Mouse (Mus musculus): ENCODE results near the gene Srsf7. TPM values are rescaled to one million over a fixed set of nuclear protein-coding genes. Genes with fewer than 3 reads are reported as not detected.

Gene Srsf7
- polyA plus RNA-seq, 1 experiment from 2014 or later = 633 TPM

DNA sequence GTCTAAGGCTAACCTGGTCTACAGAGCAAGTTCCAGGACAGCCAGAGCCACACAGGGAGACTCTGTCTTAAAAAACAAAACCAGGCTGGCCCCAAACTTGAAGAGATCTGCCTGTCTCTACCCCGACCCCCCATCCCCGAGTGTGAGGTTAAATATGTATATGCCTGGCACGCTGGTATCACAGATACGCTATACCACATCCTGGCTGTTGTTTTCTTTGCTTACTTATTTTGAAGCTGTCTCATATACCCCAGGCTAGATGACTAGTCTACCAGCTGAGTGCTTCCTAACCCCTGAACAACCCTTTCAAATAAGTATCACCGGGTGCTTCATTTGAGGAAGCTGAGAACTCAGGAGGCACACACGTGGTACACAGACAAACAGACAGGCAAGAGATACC is 37.3 kb downstream of the Srsf7 start:
- Histone ChIP-seq H3K27me3 (no peaks in the 10 kb centered on the region), H3K9ac (no peak overlapping the region), H3K27ac (no peak overlapping the region), H3K4me2 (no peak overlapping the region), H3K36me3 (no peaks in the 10 kb centered on the region), H3K9me3 (no peaks in the 10 kb centered on the region), H3K4me1 (peaks cover 29% of the 10 kb centered on the region), H3K4me3 (no peak overlapping the region)
- 85% methylated on average over 6 of the region's 6 CpGs for WGBS
- ATAC-seq (ENCODE audit: borderline replicate concordance, extremely low read depth, low FRiP score, low TSS enrichment) = no peak

DNA sequence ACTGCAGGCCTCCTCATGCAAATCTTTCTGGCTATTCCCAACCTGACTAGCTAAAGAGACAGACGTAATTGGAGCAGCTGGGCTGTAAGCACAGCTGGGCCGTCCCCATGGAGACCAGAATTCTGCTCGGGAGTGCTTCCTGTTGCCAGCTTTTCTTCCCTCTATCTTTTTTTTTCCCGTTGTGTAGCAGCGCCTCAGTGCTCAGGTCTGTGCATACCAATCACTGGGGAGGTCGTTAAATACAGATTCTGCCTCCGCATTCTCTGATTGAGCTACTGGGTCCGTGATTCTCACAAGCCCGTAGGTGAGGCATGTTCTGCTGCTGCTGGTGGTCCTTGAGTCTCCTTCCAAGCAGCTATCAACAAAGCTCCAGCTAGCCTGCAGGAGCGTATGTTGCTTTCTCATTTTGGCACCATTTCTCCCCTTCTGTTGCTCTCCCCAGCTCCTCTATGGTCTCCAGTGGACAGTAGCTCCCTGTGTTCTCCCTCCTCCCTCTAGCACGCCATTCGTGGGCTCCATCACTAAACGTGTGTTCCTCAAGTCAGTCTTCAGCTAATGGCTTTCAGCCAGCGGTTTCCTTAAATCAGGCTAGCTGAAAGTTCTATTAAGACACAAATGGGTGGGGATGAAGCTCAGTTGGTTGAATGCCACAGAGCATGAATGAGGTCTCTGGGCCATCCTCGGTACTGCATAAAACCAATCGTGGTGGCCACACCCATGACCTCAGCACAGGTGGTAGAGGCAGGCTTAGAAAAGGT is 38.5 kb downstream of the Srsf7 start:
- Histone ChIP-seq H3K9ac (no peak overlapping the region), H3K27ac (peak overlapping the region; percentile 39), H3K4me3 (0 out of 2 replicates have a peak overlapping the region, but pooled peaks have one; percentile 7)

DNA sequence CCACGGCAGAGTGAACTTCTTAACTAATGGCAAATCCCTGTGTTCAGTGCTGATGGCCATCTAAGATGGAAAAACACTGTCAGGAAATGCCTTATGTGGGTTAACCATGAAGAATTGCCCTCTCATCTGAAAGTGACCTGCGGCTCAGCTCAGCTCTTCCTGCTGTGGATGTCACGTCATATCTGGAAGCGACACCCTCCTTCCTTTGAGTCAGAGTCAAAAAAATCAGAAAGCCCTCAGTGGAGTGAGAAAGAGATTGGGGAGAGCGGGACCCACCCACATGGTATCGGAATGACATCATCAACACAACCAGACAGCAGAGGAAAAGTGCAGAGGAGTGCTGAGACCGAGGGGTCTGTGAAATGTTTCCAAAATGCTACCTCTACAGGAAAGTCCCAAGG is 39.3 kb downstream of the Srsf7 start:
- Histone ChIP-seq H3K4me2 (peak overlapping the region; percentile 45), H3K27ac (no peak overlapping the region), H3K36me3 (no peaks in the 10 kb centered on the region), H3K9me3 (no peaks in the 10 kb centered on the region), H3K4me3 (no peak overlapping the region), H3K9ac (no peak overlapping the region), H3K27me3 (no peaks in the 10 kb centered on the region), H3K4me1 (peaks cover 29% of the 10 kb centered on the region)
- ATAC-seq (ENCODE audit: borderline replicate concordance, extremely low read depth, low FRiP score, low TSS enrichment) = no peak
- WGBS = 36% methylated on average over 7 of the region's 7 CpGs

More for the DNA sequence above, 38.5 kb downstream of the Srsf7 start:
- Histone ChIP-seq H3K4me1 (peaks cover 29% of the 10 kb centered on the region), H3K27me3 (no peaks in the 10 kb centered on the region), H3K9me3 (no peaks in the 10 kb centered on the region), H3K36me3 (no peaks in the 10 kb centered on the region), H3K4me2 (peak overlapping the region; percentile 45)
- WGBS = 22% methylated on average over 16 of the region's 16 CpGs
- peak; percentile 63; the same call in 1 of the 2 replicates for ATAC-seq (ENCODE audit: borderline replicate concordance, extremely low read depth, low FRiP score, low TSS enrichment)

DNA sequence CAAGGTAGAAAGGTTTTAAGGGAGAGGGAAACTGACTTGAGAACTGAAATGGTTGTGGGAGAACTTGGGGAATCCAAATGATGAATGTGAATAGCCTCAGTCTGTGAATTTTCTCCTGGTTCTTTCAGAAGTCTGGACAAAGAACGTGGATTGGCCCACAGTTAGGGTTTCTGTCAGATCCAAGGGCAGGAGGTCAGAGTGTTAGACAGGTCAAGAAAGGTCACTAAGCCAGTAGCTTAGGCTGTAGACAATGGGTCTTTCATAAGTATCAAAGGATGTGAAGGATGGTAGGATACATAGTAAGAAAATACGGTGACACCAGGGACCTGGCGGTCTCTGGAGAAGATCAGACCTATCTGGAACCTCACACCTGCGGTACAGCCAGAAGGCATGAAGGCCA is 39.7 kb downstream of the Srsf7 start:
- ATAC-seq (ENCODE audit: borderline replicate concordance, extremely low read depth, low FRiP score, low TSS enrichment) = no peak
- no peak overlapping the region for H3K27ac ChIP-seq
- no peak overlapping the region for H3K9ac ChIP-seq
- no peaks in the 10 kb centered on the region for H3K9me3 ChIP-seq
- H3K36me3 ChIP-seq = no peaks in the 10 kb centered on the region
- no peaks in the 10 kb centered on the region for H3K27me3 ChIP-seq
- 77% methylated on average over 4 of the region's 4 CpGs for WGBS
- H3K4me3 ChIP-seq = no peak overlapping the region
- no peak overlapping the region for H3K4me2 ChIP-seq
- H3K4me1 ChIP-seq = peaks cover 29% of the 10 kb centered on the region

DNA sequence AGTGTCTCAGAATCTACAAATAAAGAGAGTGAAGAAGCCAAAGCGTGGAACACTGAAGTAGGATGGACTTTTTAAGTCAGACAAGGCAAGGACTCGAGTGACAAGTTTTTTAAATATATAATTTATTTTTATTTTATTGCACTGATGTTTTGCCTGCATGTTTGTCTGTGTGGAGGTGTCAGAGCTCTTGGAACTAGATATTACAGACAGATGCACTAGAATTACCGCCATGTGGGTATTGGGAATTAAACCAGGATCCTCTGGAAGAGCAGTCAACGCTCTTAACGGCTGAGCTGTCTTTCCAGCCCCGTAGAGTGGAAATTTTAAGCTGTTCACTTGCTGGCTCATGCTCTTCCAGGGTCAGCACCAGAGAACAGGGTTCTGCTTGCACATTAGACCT is 40.8 kb downstream of the Srsf7 start:
- no peak for ATAC-seq (ENCODE audit: borderline replicate concordance, extremely low read depth, low FRiP score, low TSS enrichment)
- 82% methylated on average over 6 of the region's 6 CpGs for WGBS

DNA sequence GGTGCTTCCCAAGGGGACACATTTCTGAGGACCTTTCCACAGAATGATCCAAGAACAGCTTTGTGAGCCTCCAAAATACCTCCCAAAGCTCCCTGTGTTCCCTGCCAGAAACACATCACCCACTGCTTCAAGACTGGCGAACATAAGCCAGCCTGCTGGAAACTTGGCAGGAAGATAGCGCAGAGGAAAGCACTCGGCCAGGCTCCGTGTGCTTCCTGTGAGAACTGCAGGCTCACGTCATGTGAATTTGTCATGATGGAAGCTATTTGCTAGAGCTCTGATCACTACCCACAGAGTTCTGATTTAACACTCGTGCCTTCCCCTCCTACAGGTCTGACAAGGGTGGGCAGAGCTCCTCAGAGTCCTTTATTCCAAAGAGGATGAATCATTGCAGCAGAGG is 41.4 kb downstream of the Srsf7 start:
- no peak overlapping the region for H3K4me3 ChIP-seq
- H3K36me3 ChIP-seq = no peaks in the 10 kb centered on the region
- no peaks in the 10 kb centered on the region for H3K27me3 ChIP-seq
- H3K4me2 ChIP-seq = no peak overlapping the region
- H3K9me3 ChIP-seq = no peaks in the 10 kb centered on the region
- ATAC-seq (ENCODE audit: borderline replicate concordance, extremely low read depth, low FRiP score, low TSS enrichment) = peak; percentile 36; the same call in 1 of the 2 replicates
- peaks cover 35% of the 10 kb centered on the region for H3K4me1 ChIP-seq
- peak overlapping the region; percentile 75 for H3K27ac ChIP-seq
- 28% methylated on average over 6 of the region's 6 CpGs for WGBS
- no peak overlapping the region for H3K9ac ChIP-seq

More for the DNA sequence above, 40.8 kb downstream of the Srsf7 start:
- H3K4me1 ChIP-seq = peaks cover 32% of the 10 kb centered on the region
- H3K4me2 ChIP-seq = no peak overlapping the region
- H3K4me3 ChIP-seq = no peak overlapping the region
- H3K36me3 ChIP-seq = no peaks in the 10 kb centered on the region
- H3K9me3 ChIP-seq = no peaks in the 10 kb centered on the region
- H3K27ac ChIP-seq = no peak overlapping the region
- no peaks in the 10 kb centered on the region for H3K27me3 ChIP-seq
- H3K9ac ChIP-seq = no peak overlapping the region

DNA sequence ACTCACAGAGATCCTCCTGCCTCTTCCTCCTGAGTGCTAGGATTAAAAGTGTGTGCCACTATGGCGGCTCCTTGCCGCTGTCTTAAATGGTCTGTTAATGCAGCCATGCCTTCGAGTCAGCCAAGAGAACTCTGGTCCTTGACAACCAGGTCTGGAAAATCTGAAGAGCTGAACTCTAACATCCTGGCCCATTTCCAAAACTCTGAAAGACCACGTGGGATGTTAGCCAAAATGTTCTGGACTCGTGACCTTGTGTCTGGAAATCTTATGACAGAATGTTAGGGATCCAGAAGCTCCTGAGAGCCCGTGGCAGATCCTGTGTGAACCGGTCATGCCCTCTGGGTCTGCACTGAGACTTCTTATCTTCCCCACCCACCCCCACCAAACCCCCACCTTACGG is 43.1 kb downstream of the Srsf7 start:
- Histone ChIP-seq H3K27ac (no peak overlapping the region), H3K27me3 (no peaks in the 10 kb centered on the region), H3K4me1 (peaks cover 46% of the 10 kb centered on the region), H3K4me3 (no peak overlapping the region), H3K4me2 (no peak overlapping the region), H3K9ac (no peak overlapping the region), H3K36me3 (no peaks in the 10 kb centered on the region), H3K9me3 (no peaks in the 10 kb centered on the region)
- WGBS = 67% methylated on average over 8 of the region's 8 CpGs
- ATAC-seq (ENCODE audit: borderline replicate concordance, extremely low read depth, low FRiP score, low TSS enrichment) = no peak

DNA sequence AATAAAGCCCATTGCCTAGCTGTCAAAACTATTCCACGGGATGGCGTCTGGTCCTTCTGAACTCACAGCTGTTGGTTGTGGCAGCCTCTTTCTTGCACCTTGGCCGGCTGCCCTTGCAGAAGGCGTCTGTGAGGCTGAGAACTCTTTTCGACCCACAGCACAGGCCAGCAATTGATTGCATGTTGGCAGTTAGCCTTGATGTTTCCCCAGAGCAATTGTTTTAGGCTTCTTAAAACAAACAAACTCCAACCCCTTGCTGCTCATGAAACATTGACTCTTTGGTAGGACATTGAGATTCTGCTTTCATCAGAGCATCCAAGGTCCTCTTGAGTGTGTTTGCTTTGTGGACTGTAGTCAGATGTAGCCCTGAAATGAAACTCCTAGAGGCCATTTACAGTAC is 46.7 kb downstream of the Srsf7 start:
- Histone ChIP-seq H3K36me3 (no peaks in the 10 kb centered on the region), H3K4me1 (peaks cover 23% of the 10 kb centered on the region), H3K4me3 (no peak overlapping the region), H3K4me2 (no peak overlapping the region), H3K27ac (peak overlapping the region; percentile 62), H3K27me3 (no peaks in the 10 kb centered on the region), H3K9ac (no peak overlapping the region), H3K9me3 (no peaks in the 10 kb centered on the region)
- 26% methylated on average over 5 of the region's 5 CpGs for WGBS
- peak; percentile 92 for ATAC-seq (ENCODE audit: borderline replicate concordance, extremely low read depth, low FRiP score, low TSS enrichment)

DNA sequence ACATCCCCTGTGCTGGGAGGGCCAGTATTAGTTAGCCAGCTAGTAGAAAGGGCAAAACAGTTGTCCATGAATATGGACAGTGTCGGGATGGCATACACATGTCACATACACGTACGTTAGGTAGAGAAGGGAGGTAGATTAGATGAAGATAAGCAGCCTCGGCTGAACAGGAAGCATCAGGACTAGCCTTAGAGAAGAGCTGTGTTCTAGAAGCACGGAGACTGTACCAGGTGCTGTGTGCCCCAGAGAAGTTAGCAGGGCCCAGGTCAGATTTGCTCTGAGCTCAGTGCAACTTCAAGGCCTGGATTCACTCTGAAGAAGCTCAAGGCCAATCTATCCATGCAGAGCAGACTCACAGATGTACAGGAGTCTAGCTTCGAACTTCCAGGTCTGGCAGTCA is 49.6 kb downstream of the Srsf7 start:
- no peak overlapping the region for H3K9ac ChIP-seq

DNA sequence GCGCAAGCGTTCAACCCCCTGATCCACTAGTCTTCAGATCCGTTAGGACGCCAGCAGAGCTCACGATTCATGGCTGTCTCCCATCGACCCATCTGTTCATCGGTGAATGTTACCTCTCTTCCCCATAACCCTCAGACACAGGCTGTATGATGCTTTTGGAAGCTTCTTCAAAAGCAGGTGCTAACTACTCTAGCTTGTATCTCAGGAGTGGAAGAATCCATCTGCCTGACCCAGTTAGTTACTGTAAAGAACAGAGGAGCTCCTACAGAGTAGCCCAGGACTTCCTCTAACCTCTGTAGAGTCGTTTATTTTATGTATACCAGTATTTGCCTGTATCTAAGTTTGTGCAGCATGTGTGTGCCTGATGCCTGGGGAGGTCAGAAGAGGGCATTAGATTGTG is 50.2 kb downstream of the Srsf7 start:
- peaks cover 17% of the 10 kb centered on the region for H3K4me1 ChIP-seq
- no peak overlapping the region for H3K4me2 ChIP-seq
- no peak overlapping the region for H3K9ac ChIP-seq
- no peaks in the 10 kb centered on the region for H3K36me3 ChIP-seq
- no peak for ATAC-seq (ENCODE audit: borderline replicate concordance, extremely low read depth, low FRiP score, low TSS enrichment)
- H3K4me3 ChIP-seq = no peak overlapping the region
- no peaks in the 10 kb centered on the region for H3K27me3 ChIP-seq
- no peak overlapping the region for H3K27ac ChIP-seq
- no peaks in the 10 kb centered on the region for H3K9me3 ChIP-seq
- WGBS = 88% methylated on average over 8 of the region's 8 CpGs

More for the DNA sequence above, 49.6 kb downstream of the Srsf7 start:
- ATAC-seq (ENCODE audit: borderline replicate concordance, extremely low read depth, low FRiP score, low TSS enrichment) = no peak
- 85% methylated on average over 6 of the region's 6 CpGs for WGBS
- Histone ChIP-seq H3K4me2 (no peak overlapping the region), H3K27ac (no peak overlapping the region), H3K9me3 (no peaks in the 10 kb centered on the region), H3K4me3 (no peak overlapping the region), H3K27me3 (no peaks in the 10 kb centered on the region), H3K4me1 (peaks cover 17% of the 10 kb centered on the region), H3K36me3 (no peaks in the 10 kb centered on the region)

DNA sequence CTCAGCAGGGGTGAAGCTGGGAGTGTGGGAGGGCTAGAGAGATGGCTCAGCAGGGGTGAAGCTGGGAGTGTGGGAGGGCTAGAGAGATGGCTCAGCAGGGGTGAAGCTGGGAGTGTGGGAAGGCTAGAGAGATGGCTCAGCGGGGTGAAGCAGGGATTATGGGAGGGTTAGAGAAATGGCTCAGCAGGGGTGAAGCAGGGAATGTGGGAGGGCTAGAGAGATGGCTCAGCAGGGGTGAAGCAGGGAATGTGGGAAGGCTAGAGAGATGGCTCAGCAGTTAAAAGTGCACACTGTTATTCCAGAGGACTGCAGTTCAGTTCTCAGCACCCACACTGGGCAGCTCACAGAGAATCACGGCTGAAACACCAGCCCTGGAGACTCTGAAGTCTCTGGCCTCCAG is 53.5 kb downstream of the Srsf7 start:
- no peak overlapping the region for H3K9ac ChIP-seq
- H3K27ac ChIP-seq = no peak overlapping the region
- ATAC-seq (ENCODE audit: borderline replicate concordance, extremely low read depth, low FRiP score, low TSS enrichment) = no peak
- no peak overlapping the region for H3K4me2 ChIP-seq
- no peaks in the 10 kb centered on the region for H3K27me3 ChIP-seq
- peaks cover 6% of the 10 kb centered on the region for H3K4me1 ChIP-seq
- H3K36me3 ChIP-seq = no peaks in the 10 kb centered on the region
- 71% methylated on average over 2 of the region's 2 CpGs for WGBS
- no peaks in the 10 kb centered on the region for H3K9me3 ChIP-seq
- H3K4me3 ChIP-seq = no peak overlapping the region

DNA sequence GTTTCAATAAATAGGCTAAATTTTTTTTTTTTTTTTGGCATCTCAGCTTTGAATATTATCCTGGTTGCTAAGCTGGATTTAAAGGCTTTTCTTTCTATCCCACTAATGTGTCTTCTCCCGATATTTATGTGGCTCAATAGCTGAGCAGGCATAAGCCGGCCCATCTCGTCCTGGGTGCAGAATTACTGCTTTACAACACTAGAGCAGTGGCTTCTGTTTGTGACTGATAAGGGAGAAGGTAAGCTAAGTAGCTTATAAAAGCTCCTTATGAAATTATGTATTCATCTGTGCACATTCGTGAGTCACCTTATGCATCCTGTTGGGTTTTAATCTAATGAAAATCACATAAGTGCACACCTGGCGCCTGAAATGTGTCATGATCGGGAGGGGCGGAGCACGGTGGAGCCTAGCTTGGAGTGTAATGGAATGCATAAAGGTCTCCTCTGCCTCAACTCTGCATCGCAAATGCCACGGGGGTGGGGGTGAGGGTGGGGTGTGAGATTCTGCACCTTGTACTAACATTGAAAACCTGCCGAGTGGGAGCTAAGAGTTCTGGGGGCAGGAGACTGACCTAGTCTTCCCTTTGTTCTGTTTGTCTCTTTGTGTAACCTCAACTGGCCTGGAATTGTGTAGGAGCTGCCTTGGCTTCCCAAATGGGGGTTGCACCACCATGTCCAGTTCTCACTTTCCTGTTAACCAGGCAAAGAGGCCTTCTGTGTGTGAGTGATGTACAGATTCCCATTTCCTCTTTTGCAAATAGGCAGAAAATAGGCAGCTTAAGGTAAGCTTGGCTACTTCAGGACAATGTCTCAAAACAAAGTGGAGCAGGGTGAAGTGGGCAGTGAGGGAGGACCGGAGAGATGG is 54.1 kb downstream of the Srsf7 start:
- Histone ChIP-seq H3K9ac (no peak overlapping the region), H3K9me3 (no peaks in the 10 kb centered on the region), H3K4me1 (peaks cover 12% of the 10 kb centered on the region), H3K27ac (no peak overlapping the region), H3K27me3 (no peaks in the 10 kb centered on the region), H3K4me2 (no peak overlapping the region), H3K4me3 (no peak overlapping the region), H3K36me3 (no peaks in the 10 kb centered on the region)
- WGBS = 60% methylated on average over 12 of the region's 12 CpGs
- no peak for ATAC-seq (ENCODE audit: borderline replicate concordance, extremely low read depth, low FRiP score, low TSS enrichment)
